Mouse (Mus musculus) kidney, postnatal 10 days (tissue): Measurements from ENCODE around the gene Olfr883.

Experiments used
- DNase-seq: peaks from one replicate; pipeline ENCODE4 v3.0.0; 2021; ENCODE audit warnings: mixed read lengths

Gene Olfr883

DNA sequence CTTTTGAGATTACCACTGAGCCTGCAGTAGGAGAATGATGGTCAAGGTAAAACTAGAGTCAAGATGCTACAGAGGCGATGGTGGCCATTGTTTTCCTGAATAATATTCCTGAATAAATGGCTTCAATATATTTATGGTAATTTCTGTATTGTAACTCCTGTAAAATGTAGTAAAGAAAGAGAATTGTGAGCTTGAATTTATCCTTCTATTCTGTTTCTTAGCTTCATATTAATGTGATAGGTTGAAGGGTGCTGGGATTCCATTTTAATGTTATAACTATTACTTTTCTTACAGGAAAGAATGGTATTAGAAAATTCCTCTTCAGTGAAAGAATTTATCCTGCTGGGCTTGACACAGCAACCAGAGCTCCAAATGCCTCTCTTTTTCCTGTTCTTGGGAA lies at the start of gene Olfr883:
Gene Olfr883, plus strand, starts transcription at position 301 of the 400 bp plus-strand sequence.
- no peak for DNase-seq

DNA sequence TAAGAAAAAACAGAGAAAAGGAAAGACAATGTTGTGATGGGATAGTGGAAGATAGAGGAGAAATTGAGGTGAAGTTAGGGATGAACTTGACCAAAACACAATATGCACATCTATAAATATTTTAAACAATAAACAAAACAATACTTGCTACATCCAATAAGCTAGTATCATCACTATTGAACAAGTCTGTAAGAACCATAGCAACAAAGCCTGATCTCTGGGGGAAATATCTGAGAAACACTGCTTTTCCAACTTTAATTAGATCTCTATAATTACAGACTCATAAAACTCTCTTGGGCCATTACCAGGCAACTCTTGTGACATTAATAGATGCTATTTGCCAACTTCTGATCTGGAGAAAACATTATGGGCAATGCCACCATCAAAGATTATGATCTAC lies 34.1 kb upstream of the Olfr883 start, which contains the start of gene Olfr881:
Gene Olfr881, plus strand, starts transcription at position 301 of the 400 bp plus-strand sequence.
- no peak for DNase-seq

DNA sequence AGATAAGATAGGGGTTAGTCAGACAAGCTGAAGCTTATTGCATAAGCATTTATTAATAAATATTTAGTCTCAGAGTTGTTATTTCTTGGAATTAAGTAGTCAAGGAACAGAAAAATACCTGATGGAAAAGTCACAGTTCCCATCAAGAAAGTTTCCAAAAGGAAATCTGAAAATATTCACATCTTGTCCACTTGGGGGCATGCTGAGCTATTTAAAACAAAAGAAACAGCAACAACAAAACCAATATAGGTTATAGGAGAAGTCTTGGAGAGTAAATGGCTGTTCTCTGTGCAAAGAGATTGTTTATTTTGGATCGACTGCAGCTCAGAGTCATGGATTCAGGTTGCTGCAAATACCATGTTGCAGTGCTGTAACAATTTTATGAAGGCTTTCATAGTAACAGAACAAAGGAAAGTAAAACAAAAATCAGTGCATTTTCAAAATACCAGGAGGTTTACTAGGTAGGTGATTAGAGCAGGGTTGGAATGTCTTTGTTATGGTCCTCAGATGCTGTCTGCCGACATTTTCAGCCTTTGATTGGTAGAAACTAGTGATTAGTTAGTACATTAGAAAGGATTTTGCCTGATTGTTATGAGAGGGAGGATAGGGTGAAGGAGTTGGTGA lies 26.9 kb upstream of the Olfr883 start:
- DNase-seq, result no peak

DNA sequence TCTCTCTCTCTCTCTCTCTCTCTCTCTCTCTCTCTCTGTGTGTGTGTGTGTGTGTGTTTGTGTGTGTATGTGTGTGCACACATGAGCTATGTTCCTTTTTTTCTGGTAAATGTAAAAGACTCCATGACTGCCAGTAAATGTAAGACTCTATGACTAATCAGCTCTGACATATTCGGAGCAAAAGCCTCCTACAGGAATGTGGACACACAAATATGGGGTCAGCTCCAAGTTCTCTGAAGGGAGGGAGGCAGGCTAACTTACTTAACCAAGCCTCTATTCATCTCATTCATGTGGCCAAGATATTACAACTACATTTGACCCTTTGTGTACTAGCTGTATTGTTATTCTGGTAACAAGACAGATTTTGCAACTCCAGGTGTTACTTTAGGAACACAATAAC lies 25.6 kb upstream of the Olfr883 start:
- no peak for DNase-seq

DNA sequence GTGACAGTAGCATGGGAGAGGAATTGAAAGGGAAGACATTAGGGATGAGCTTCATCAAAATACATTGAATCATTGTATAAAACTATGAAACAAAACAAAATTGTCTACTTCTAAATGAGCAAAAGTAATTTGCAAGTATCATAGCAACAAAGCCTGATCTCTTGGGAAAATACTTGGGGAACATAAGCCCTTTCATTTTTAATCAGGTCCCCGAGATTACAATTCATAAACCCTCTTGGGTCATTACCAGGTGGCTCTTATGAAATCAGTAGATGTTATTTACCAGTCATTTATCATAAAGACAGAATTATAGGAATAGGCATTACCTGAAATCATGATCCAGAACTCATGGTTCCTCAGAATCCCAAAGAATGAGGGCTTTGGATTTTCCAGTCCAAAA lies 20.6 kb downstream of the Olfr883 start, which contains the start of gene Olfr884:
Gene Olfr884, plus strand, starts transcription at position 301 of the 400 bp plus-strand sequence.
- DNase-seq, result no peak

DNA sequence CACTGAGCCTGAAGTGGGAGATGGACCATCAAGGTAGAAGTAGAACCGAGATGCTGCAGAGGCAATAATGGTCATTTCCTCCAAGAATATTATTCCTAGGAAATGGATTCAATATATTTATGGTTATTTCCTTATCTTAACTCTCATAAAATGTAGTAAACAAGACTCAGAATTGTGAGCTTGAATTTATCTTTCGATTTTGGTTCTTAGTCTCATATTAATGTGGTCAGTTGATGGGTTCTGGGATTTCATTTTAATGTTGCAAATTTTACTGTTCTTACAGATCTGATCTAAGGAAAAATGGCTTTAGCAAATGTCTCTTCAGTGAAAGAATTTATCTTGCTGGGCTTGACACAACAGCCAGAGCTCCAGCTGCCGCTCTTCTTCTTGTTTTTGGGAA lies 35.4 kb downstream of the Olfr883 start, which contains the start of gene Olfr885:
Gene Olfr885, plus strand, starts transcription at position 301 of the 400 bp plus-strand sequence.
- no peak for DNase-seq
